Mouse (Mus musculus) adrenal gland, postnatal 4 days (tissue): Measurements from ENCODE around the gene Mbtps1. TPM values are rescaled to one million over a fixed set of nuclear protein-coding genes. Genes with fewer than 3 reads are reported as not detected.

Experiments used
- DNase-seq, 2 experiments: peaks; one replicate each; pipeline ENCODE4 v3.0.0; 2021 to 2022; ENCODE audit warnings: low spot score in 2 of 2, mixed read lengths in 2 of 2
- total RNA-seq, 2 experiments: library from RNA; stranded (reverse); gene quantifications; 2 replicates each; pipeline ENCODE4 v1.2.3; 2021

Mbtps1 gene
- total RNA-seq, 2 experiments from 2014 or later, result 156 to 163 TPM

GRCm38 (mm10) chr8:119559402-119559720, 826 bp upstream of the Mbtps1 start:
- no peak for DNase-seq

DNA sequence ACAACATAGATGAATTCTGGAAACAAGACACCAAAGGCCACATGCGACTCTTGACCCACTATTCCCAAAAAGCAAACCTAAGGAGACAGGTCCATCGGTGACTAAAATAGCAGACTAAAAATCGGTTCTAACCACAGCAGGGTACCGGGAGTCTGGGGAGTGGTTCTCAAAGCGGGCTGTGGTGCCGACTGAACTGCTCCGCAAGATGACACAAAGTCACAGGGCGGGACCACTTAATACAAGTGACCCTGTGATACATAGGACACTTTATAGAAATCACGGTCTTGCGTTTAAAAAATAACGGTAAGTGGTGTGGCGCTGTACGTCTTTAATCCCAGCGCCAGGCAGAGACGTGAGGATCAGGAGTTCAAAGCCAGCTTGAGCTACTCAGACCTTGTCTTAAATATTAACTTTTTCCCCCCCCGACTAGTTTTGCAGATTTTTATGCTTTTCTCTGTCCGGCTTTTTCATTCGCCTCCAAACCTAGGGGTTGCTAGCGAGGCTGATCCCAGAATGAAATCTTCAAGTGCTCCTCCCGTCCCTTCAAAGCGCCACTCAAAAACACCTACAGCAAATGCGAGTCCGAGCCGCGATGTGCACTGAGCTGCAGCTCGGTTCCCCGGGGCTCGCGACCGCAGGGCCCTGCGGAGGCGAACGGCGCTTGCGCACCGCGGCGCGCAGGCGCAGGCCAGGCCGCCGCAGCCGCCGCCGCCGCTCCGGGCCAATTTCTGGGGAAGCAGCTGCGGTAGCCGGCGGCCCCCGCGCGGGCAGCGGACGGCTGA, 523 bp downstream of the Mbtps1 start:
- no peak for DNase-seq

DNA sequence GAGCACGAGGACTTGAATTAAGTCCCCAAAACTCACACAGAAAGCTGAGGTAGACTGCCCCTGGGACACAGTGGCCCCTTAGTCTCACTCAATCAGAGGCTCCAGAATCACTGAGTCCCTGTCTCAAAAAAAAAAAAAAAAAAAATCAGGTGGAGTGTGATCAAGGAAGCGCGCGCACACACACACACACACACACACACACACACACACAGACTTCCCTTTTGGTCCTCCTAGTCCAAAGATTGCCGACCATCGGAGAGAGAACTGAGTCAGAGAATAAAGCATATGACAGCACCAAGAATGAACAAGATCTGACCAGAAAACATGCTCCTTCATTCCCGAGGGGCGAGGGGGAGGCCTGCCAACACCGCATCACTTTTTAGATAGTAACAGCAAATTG, 1.4 kb downstream of the Mbtps1 start:
- DNase-seq, result no peak

DNA sequence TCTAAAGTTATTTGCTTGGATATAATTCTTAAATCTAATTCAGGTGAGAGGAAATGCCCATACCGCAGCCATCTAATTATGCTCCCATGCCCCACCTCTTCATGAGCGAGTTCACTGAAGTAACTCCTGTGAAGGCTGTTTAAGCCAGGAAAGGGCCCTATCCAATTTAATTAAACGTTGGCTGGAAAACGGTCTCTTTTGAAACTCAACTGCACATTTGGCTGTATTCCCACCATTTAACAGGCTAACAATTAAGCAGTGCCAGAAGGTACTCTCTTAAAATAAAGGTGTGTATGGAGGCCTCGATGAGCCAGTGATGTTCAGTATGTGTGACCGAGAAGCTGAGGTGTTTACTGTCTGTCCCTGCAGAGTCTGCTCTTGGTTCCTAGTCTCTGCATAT, 2.7 kb downstream of the Mbtps1 start:
- no peak for DNase-seq

DNA sequence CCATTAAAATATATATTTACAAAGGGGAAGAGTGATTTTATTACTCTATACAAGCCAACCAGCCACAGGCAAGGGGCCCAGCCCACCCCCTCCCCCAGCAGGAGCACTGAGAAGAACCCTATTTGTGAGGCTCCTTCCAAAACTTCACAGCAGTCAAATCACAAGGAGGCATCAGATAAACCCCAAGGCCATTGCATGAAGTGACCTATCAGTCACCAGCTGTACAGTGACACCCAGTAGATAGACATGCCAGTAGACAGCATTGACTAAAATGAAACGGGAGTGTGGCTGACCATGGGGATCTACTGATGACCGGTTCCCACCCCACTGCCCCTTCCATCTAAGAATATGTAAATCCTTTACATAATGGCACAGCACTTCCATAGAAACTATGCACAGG, 5.6 kb downstream of the Mbtps1 start:
- DNase-seq, result no peak

DNA sequence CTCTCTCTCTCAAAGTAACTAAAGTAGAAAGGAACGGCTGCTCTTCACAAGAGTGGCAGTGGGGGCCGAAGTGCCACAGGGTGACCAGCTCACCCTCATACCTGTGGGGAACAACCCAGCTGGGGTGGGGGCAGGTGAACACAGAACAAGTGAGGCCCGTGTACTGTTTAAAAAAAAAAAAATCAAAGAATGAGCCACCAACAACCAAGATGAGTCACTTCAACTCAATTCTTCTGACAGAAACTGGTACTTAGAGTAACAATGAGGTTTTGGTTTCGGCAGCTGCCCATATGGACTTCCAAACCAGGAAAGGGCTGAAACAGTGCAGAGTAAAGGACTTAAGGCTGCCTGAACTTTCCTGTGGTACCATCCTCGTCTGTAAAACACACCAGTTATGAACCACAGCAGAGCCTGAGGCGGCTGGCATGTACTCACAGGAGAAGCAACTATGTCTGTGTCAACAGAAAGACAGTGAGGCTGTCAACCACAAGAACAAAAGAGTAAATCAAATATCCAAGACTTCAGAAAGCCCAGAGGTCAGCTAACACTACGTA, 9.9 kb downstream of the Mbtps1 start:
- no peak for DNase-seq

DNA sequence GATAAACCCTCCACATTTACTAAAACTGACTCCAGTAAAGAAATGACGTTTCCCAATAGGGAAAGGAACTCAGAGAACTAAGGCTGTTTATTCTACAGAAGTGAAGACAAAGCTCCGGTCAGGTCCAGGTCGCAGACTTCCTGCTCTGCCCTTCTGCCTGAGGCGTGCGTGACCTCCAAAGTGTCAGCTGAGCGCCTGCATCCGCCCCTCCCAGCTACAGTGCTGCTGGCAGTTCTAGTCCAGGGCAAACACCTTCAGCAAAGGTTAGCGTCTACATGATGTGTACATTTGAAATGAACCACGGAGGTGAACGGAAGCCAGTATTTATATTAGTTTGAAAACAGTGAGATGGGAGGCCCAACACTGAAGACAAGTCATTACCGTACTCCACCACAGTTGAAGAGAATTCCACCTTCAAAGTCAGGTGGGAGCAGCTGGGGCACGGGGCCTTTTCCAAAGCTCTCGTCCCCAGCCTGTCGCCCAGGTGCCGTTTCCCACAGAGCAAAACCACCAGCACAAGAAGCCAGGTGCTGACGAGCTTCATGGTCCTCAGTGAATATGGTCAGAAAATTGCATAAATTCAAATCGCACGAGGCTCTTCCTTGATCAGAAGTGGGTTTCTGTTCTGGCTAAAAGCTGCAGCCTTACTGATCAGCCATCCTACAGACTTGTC, 11.4 kb downstream of the Mbtps1 start:
- DNase-seq, result no peak

DNA sequence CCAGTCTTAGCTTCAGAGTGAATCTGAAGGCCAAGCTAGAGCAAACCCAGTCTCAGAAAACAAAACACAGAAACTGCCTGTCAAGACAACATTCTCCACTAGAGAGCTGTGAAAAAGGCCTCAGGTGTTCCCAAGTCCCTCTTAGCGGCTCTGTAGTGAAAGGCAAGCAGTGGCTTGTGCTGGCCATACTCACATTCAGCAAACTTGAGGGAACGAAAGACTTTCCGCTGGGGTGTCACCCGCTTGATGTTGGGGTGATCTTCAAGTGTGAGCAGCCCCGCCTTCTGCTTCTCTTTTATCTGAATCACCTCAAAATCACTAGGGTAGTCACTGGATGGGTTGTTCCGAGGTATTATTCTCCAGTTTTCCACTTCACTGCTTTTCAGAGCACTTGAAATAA, 12.7 kb downstream of the Mbtps1 start:
- DNase-seq, result no peak

- no peak for DNase-seq
Observed at GRCm38 (mm10) chr8:119545180-119545579, 13.4 kb downstream of the Mbtps1 start.

DNA sequence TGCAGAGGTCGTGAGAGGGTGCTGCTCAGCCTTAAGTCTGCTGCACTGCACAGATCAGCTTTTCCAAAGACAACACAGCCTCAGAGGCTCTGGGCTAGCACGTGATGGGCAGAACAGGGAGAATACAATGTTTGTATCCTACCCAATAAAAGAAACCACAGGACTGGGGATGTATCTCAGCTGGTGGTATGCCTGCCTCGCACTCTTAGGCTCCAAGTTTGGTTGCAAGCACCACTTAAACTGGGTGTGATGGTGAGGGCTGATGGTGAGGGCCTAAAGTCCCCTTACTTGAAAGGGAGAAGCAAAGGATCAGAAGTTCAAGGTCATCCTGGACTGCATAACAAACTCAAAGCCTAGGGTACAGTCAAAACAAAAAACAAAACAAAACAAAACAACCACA, 13.9 kb downstream of the Mbtps1 start:
- no peak for DNase-seq

DNA sequence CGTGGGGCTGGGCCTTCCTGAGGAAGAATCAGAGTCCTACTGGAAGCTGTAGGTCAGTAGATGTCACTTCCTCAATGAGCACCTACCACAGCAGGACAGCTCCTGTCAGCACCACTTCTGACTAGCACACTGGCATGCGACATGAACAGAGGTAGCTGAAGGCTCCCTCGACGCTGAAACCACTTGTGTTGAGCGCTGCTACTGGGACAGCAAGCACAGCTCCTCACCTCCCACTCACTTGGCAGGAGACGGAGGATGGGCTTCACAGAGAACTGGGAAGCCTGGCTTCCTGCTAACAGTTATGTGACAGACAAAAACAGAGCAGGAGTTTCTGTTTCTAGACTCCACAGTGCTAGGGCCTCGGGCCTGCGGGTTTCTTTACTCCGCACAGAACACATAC, 26.6 kb downstream of the Mbtps1 start:
- no peak for DNase-seq

GRCm38 (mm10) chr8:119531397-119531796, 27.1 kb downstream of the Mbtps1 start:
- no peak for DNase-seq

GRCm38 (mm10) chr8:119530937-119531336, 27.6 kb downstream of the Mbtps1 start:
- DNase-seq, result no peak

- no peak for DNase-seq
Observed at GRCm38 (mm10) chr8:119528762-119529161, 29.8 kb downstream of the Mbtps1 start.

DNA sequence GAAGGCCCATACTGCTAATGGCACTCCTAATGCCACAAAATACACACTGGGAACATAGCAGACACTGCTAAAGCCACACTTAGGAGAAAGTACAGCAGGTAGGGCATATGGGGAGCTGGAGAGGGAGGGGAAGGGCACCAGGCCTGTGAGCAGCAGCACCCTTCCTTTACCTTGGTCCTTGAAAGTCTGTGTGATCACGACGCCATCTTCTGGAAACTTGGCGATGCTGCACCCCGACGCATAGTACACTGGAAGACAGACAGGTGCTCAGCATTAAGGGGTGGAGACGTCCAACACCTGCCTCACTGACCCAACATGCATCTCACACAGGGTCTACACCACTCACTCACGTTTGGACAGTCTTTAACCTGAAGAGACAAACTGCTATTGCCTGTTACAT, 38.4 kb downstream of the Mbtps1 start:
- DNase-seq, result no peak

- no peak for DNase-seq
Observed at GRCm38 (mm10) chr8:119516674-119517073, 41.9 kb downstream of the Mbtps1 start.

DNA sequence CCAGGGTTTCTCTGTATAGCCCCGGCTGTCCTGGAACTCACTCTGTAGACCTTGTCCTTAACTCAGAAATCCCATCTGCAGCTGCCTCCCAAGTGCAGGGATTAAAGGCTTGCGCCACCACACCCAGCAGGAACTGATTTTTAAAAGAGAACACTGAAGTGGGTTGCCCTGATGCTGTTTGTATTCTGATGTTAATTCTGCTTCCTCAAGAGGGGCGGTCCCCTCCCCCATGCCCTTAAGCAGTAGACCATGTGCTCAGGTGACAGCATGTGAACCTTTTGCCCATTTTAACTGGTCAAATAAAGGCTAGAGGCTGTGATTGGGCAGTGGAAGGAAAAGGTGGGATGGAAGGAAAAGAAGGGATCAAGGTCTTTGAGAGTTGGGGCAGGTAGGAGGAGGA, 42.8 kb downstream of the Mbtps1 start:
- DNase-seq, result no peak

GRCm38 (mm10) chr8:119514940-119515339, 43.6 kb downstream of the Mbtps1 start:
- no peak for DNase-seq

DNA sequence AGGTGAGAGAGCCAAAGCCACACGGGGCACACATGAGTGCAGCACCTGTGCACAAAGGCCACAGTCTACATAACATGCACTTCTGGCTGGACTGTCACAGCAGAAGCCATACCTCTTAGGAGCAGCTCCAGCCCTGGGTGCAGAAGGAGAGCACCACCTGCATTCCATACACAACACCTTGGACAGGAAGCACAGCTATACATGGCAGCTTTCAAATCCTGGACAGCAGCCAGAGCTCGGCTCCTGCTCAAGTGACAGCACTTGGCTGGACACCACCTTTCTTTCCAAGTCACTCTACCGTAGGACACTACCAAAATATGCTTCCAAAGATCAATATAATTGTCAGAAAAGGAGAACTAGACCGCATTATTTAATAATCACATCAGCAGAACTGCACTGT, 45.1 kb downstream of the Mbtps1 start:
- DNase-seq, result no peak

- no peak for DNase-seq
Observed at GRCm38 (mm10) chr8:119511722-119512121, 46.8 kb downstream of the Mbtps1 start.

DNA sequence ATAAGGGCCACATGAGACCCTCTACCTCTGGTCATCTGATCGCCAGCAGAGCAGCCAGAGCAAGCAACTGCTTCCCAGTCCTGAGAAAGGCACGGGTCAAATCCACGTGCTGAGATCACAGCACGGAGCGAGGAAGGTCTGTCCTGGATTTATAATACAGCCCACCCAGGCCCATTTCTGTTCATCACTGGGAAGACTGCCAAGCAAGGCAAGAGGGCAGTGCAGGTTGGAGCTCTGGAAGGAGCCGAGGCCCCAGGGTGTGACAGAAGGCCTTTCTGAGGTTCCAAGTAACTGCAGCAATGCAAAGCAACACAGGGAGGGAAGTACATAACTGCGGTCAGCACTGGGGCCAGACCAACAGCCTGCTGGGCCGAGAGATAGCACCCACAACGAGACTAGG, 48.1 kb downstream of the Mbtps1 start:
- no peak for DNase-seq

GRCm38 (mm10) chr8:119506106-119506505, 52.4 kb downstream of the Mbtps1 start:
- DNase-seq, result no peak

DNA sequence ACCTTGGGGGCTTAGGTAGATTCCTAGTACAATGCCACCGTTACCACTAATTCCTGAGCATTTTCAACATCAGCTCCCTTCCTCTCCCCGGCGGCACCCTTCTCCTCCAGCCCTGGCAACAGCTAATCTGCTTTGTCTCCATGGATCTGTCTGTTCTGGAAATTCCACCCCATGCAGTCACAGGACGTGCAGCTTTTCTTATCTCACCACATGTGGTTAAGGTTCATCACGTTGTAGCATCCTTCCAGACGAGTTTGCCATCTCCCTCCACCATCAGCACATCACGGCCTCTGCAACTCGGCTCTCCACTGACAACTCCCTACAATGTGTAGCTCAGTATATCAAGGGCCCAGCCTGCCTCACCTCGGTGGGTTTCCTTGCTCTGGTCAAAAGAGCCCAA, 53.0 kb downstream of the Mbtps1 start:
- no peak for DNase-seq
